Mouse (Mus musculus): Measurements from ENCODE around the gene Cmpk1. TPM values are rescaled to one million over a fixed set of nuclear protein-coding genes. Genes with fewer than 3 reads are reported as not detected.
"Not testable (repeated sequence)": the region's sequence is repeated elsewhere in the genome, so short reads cannot be mapped to it uniquely, and the experiment has no call there.

The Cmpk1 gene
- polyA plus RNA-seq, 1 experiment from 2014 or later = 60.9 TPM

DNA sequence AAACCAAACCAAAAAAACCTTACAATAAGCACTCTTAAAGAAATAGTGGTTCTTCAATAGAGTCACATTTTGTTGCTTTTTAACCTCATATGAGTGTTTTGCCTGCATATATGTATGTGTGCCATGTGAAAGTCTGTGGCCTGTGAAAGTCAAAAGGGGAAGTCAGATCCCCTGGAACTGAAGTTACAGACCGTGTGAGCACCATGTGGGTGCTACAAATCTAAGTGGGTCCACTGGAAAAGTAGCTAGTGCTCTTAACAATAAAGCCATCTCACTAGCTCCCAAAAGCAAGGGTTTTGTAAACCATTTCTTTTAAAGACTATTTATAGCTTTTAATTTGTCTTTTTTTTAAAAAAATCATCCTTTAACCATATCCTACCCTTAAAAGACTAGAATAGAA lies 4.4 kb downstream of the Cmpk1 start:
- H3K4me2 ChIP-seq = no peak overlapping the region
- H3K27ac ChIP-seq = no peak overlapping the region
- H3K36me3 ChIP-seq = no peaks in the 10 kb centered on the region
- H3K4me1 ChIP-seq (replicated peaks) = peaks cover 5% of the 10 kb centered on the region
- ATAC-seq (replicated peaks; ENCODE audit: insufficient number of reproducible peaks, insufficient read depth, low FRiP score, low read depth) = no peak
- WGBS = 79% methylated on average over 1 of the region's 1 CpGs
- H3K4me3 ChIP-seq = no peak overlapping the region
- no peaks in the 10 kb centered on the region for H3K9me3 ChIP-seq (replicated peaks)
- H3K27me3 ChIP-seq = no peaks in the 10 kb centered on the region
- H3K9ac ChIP-seq = no peak overlapping the region

GRCm38 (mm10) chr4:114973229-114973740 lies 13.8 kb downstream of the Cmpk1 start:
- Histone ChIP-seq H3K9me3 (replicated peaks) (no peaks in the 10 kb centered on the region), H3K27me3 (no peaks in the 10 kb centered on the region), H3K36me3 (peaks cover 5% of the 10 kb centered on the region; the same call in 1 of the 2 replicates), H3K4me2 (no peak overlapping the region), H3K27ac (no peak overlapping the region), H3K4me1 (replicated peaks) (no peaks in the 10 kb centered on the region), H3K9ac (no peak overlapping the region), H3K4me3 (no peak overlapping the region)
- 90% methylated on average over 1 of the region's 1 CpGs for WGBS
- no peak for ATAC-seq (replicated peaks; ENCODE audit: insufficient number of reproducible peaks, insufficient read depth, low FRiP score, low read depth)

GRCm38 (mm10) chr4:114970736-114971135 lies 16.3 kb downstream of the Cmpk1 start:
- Histone ChIP-seq H3K9ac (no peak overlapping the region), H3K4me1 (replicated peaks) (no peaks in the 10 kb centered on the region), H3K27me3 (no peaks in the 10 kb centered on the region), H3K36me3 (peaks cover 24% of the 10 kb centered on the region), H3K4me3 (no peak overlapping the region), H3K9me3 (replicated peaks) (no peaks in the 10 kb centered on the region), H3K27ac (no peak overlapping the region), H3K4me2 (no peak overlapping the region)
- WGBS = 87% methylated on average over 5 of the region's 5 CpGs
- ATAC-seq (replicated peaks; ENCODE audit: insufficient number of reproducible peaks, insufficient read depth, low FRiP score, low read depth) = no peak

GRCm38 (mm10) chr4:114960881-114961280 lies 26.2 kb downstream of the Cmpk1 start:
- not testable (repeated sequence) for ATAC-seq (replicated peaks; ENCODE audit: insufficient number of reproducible peaks, insufficient read depth, low FRiP score, low read depth); H3K4me2 ChIP-seq; H3K4me1 ChIP-seq (replicated peaks); H3K27ac ChIP-seq; H3K27me3 ChIP-seq; H3K4me3 ChIP-seq; H3K9me3 ChIP-seq (replicated peaks); H3K9ac ChIP-seq
- WGBS = 72% methylated on average over 2 of the region's 2 CpGs
- peaks cover 19% of the 10 kb centered on the region for H3K36me3 ChIP-seq

GRCm38 (mm10) chr4:114959533-114959932 lies 27.5 kb downstream of the Cmpk1 start:
- no peak for ATAC-seq (replicated peaks; ENCODE audit: insufficient number of reproducible peaks, insufficient read depth, low FRiP score, low read depth)
- H3K9ac ChIP-seq = no peak overlapping the region
- whole genome bisulfite sequencing = 77% methylated on average over 2 of the region's 2 CpGs

DNA sequence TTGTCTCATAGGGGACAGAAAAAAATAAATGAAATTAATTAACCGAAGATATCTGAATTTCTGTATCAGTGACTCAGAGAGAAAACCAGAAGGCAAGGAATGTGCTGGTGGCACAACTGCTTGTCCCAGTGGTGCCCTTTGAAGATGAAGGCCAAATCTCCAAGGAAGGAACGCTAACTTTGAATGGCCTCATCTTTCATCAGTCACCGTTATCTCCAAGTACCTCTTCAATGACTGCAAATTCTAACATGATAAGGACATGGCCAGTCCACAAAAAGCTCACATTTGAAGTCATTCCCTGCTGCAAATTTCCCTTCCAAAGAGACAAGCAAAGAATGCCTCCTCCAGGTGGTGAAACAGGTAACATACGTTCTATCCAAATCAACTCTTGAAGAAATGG lies 28.3 kb downstream of the Cmpk1 start:
- Histone ChIP-seq H3K4me2 (no peak overlapping the region), H3K9me3 (replicated peaks) (no peaks in the 10 kb centered on the region), H3K36me3 (peaks cover 12% of the 10 kb centered on the region), H3K27me3 (no peaks in the 10 kb centered on the region), H3K4me3 (no peak overlapping the region), H3K4me1 (replicated peaks) (no peaks in the 10 kb centered on the region), H3K9ac (no peak overlapping the region), H3K27ac (no peak overlapping the region)
- WGBS = 61% methylated on average over 4 of the region's 4 CpGs
- ATAC-seq (replicated peaks; ENCODE audit: insufficient number of reproducible peaks, insufficient read depth, low FRiP score, low read depth) = no peak

More at GRCm38 (mm10) chr4:114959533-114959932, 27.5 kb downstream of the Cmpk1 start:
- H3K9me3 ChIP-seq (replicated peaks) = no peaks in the 10 kb centered on the region
- no peak overlapping the region for H3K27ac ChIP-seq
- no peaks in the 10 kb centered on the region for H3K4me1 ChIP-seq (replicated peaks)
- no peak overlapping the region for H3K4me3 ChIP-seq
- H3K27me3 ChIP-seq = no peaks in the 10 kb centered on the region
- no peak overlapping the region for H3K4me2 ChIP-seq
- H3K36me3 ChIP-seq = peaks cover 15% of the 10 kb centered on the region

GRCm38 (mm10) chr4:114958231-114958630 lies 28.8 kb downstream of the Cmpk1 start:
- Histone ChIP-seq H3K4me1 (replicated peaks) (no peaks in the 10 kb centered on the region), H3K4me2 (no peak overlapping the region), H3K27me3 (no peaks in the 10 kb centered on the region), H3K36me3 (peaks cover 11% of the 10 kb centered on the region), H3K4me3 (no peak overlapping the region), H3K9me3 (replicated peaks) (no peaks in the 10 kb centered on the region), H3K9ac (no peak overlapping the region), H3K27ac (no peak overlapping the region)
- WGBS = 64% methylated on average over 2 of the region's 2 CpGs
- ATAC-seq (replicated peaks; ENCODE audit: insufficient number of reproducible peaks, insufficient read depth, low FRiP score, low read depth) = no peak

GRCm38 (mm10) chr4:114957403-114957802 lies 29.6 kb downstream of the Cmpk1 start:
- no peaks in the 10 kb centered on the region for H3K4me1 ChIP-seq (replicated peaks)
- H3K27me3 ChIP-seq = no peaks in the 10 kb centered on the region
- ATAC-seq (replicated peaks; ENCODE audit: insufficient number of reproducible peaks, insufficient read depth, low FRiP score, low read depth) = no peak
- no peak overlapping the region for H3K4me2 ChIP-seq
- no peak overlapping the region for H3K4me3 ChIP-seq
- no peak overlapping the region for H3K9ac ChIP-seq
- H3K9me3 ChIP-seq (replicated peaks) = no peaks in the 10 kb centered on the region
- peaks cover 3% of the 10 kb centered on the region for H3K36me3 ChIP-seq
- no peak overlapping the region for H3K27ac ChIP-seq

- H3K4me2 ChIP-seq = no peak overlapping the region
- no peaks in the 10 kb centered on the region for H3K36me3 ChIP-seq
- no peak overlapping the region for H3K27ac ChIP-seq
- 78% methylated on average over 3 of the region's 3 CpGs for WGBS
- H3K4me1 ChIP-seq (replicated peaks) = no peaks in the 10 kb centered on the region
- ATAC-seq (replicated peaks; ENCODE audit: insufficient number of reproducible peaks, insufficient read depth, low FRiP score, low read depth) = no peak
- no peak overlapping the region for H3K9ac ChIP-seq
- H3K4me3 ChIP-seq = no peak overlapping the region
- no peaks in the 10 kb centered on the region for H3K9me3 ChIP-seq (replicated peaks)
- H3K27me3 ChIP-seq = peaks cover 9% of the 10 kb centered on the region
These were observed 33.9 kb downstream of the Cmpk1 start for GRCm38 (mm10) chr4:114953172-114953571.

DNA sequence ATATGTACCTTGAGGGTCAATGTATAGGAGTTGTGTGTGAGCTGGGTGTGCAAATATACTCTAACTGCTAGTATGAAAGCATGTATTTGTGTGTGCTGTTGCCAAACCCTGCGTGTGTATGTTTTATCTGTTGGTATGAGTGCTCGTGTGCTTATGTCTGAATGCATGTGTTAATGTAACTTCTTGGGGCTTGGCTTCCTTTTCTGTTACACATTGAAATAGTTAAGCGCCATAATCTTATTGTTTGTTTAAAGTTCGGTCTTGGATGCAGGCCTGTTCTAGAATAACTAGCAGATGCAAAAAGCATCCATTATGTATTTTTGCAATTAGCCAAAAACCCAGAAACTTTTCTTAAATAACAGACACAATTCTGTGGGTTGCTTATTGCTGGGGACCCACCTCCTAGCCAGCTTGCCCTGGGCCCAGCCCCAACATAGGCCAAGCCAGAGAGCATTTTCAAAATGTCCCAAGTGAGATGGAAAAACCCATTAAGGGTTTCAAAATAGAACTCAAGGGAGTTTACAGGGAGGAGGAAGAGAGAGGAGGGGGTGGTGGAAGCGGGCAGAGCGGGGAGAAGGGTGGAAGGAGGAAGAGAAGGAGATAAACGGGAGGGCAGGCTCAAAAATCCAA lies 39.1 kb downstream of the Cmpk1 start:
- Histone ChIP-seq H3K9ac (no peak overlapping the region), H3K36me3 (no peaks in the 10 kb centered on the region), H3K27me3 (peaks cover 30% of the 10 kb centered on the region), H3K27ac (no peak overlapping the region), H3K4me3 (no peak overlapping the region), H3K9me3 (replicated peaks) (no peaks in the 10 kb centered on the region), H3K4me1 (replicated peaks) (no peaks in the 10 kb centered on the region), H3K4me2 (no peak overlapping the region)
- 51% methylated on average over 7 of the region's 7 CpGs for WGBS
- ATAC-seq (replicated peaks; ENCODE audit: insufficient number of reproducible peaks, insufficient read depth, low FRiP score, low read depth) = no peak

DNA sequence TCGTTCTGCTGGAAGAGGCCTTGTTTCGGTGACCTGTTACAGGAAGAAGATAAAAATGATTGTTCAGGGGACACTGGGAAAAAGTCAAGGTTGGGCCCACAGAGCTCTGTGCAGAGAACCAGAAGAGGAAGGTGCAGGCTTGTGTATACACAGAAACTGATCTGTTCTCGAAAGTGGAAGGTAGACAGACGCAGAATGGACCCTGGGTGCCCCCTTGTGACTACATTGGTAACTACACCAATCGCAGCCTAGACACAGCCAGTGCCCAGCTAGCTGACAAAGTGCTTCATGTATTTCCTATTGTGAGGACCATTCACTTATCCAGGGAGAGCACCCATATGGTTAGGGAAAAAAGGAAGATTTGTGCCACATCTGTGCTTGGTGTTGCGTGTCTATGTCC lies 39.6 kb downstream of the Cmpk1 start:
- Histone ChIP-seq H3K4me2 (no peak overlapping the region), H3K9ac (no peak overlapping the region), H3K27ac (no peak overlapping the region), H3K9me3 (replicated peaks) (no peaks in the 10 kb centered on the region), H3K4me1 (replicated peaks) (no peaks in the 10 kb centered on the region), H3K4me3 (no peak overlapping the region), H3K36me3 (no peaks in the 10 kb centered on the region), H3K27me3 (peaks cover 30% of the 10 kb centered on the region)
- no peak; the same call in 1 of the 2 replicates for ATAC-seq (replicated peaks; ENCODE audit: insufficient number of reproducible peaks, insufficient read depth, low FRiP score, low read depth)
- WGBS = 25% methylated on average over 6 of the region's 6 CpGs

GRCm38 (mm10) chr4:114946416-114946815 lies 40.6 kb downstream of the Cmpk1 start:
- Histone ChIP-seq H3K36me3 (no peaks in the 10 kb centered on the region), H3K27me3 (peaks cover 30% of the 10 kb centered on the region), H3K27ac (no peak overlapping the region), H3K9ac (no peak overlapping the region), H3K4me1 (replicated peaks) (no peaks in the 10 kb centered on the region), H3K4me2 (no peak overlapping the region), H3K4me3 (no peak overlapping the region), H3K9me3 (replicated peaks) (no peaks in the 10 kb centered on the region)
- 83% methylated on average over 4 of the region's 4 CpGs for WGBS
- no peak for ATAC-seq (replicated peaks; ENCODE audit: insufficient number of reproducible peaks, insufficient read depth, low FRiP score, low read depth)
